Mouse (Mus musculus) neural tube, embryonic 11.5 days (tissue): Measurements from ENCODE around the gene March8. TPM values are rescaled to one million over a fixed set of nuclear protein-coding genes. Genes with fewer than 3 reads are reported as not detected.

Experiments used
- ATAC-seq: fragments of 200-750 bp; cut with Nextera tagmentation; 2 replicates; pipeline ENCODE4 v1.8.0; 2017; ENCODE audit warnings: moderate number of reproducible peaks, mild to moderate bottlenecking, moderate TSS enrichment, moderate library complexity; ENCODE audit not compliant: insufficient read depth, low FRiP score, low TSS enrichment
- DNase-seq: peaks from one replicate; pipeline ENCODE4 v3.0.0-alpha.2; 2015; ENCODE audit warnings: low spot score
- H3K27ac ChIP-seq: fragments of 300-500 bp; sonication (generic); 2 replicates; pipeline ENCODE4 v1.5.1; 2014; ENCODE audit warnings: low read depth, mild to moderate bottlenecking, low read length
- H3K27me3 ChIP-seq: fragments of 300-500 bp; sonication (generic); 2 replicates; pipeline ENCODE4 v1.6.1; 2014; ENCODE audit warnings: mild to moderate bottlenecking, low read length, mixed read lengths; ENCODE audit not compliant: control insufficient read depth, insufficient read depth
- H3K36me3 ChIP-seq: fragments of 300-500 bp; sonication (generic); 2 replicates; pipeline ENCODE4 v1.6.1; 2014; ENCODE audit warnings: mild to moderate bottlenecking, low read length, moderate library complexity, mixed read lengths; ENCODE audit not compliant: control insufficient read depth, insufficient read depth
- H3K4me1 ChIP-seq: fragments of 300-500 bp; sonication (generic); 2 replicates; pipeline ENCODE4 v1.6.1; 2014; ENCODE audit warnings: low read length, mixed read lengths; ENCODE audit not compliant: control insufficient read depth, insufficient read depth
- H3K4me2 ChIP-seq: fragments of 300-500 bp; sonication (generic); 2 replicates; pipeline ENCODE4 v1.6.1; 2014; ENCODE audit warnings: low read depth, mild to moderate bottlenecking, moderate library complexity
- H3K4me3 ChIP-seq: fragments of 300-500 bp; sonication (generic); 2 replicates; pipeline ENCODE4 v1.5.1; 2014; ENCODE audit warnings: low read depth, low read length
- H3K9ac ChIP-seq: fragments of 300-500 bp; sonication (generic); 2 replicates; pipeline ENCODE4 v1.6.1; 2014; ENCODE audit warnings: mild to moderate bottlenecking, low read length
- H3K9me3 ChIP-seq: fragments of 300-500 bp; sonication (generic); 2 replicates; pipeline ENCODE4 v1.6.1; 2016; ENCODE audit warnings: low read length; ENCODE audit not compliant: control insufficient read depth
- WGBS: fragments of 180-500 bp; shearing (Covaris S2); extraction: QIAGEN DNeasy Blood & Tissue Kit; methylation state at CpG from one replicate; pipeline ENCODE4 v1.1.7; 2014; 5-methylcytosine and 5-hydroxymethylcytosine counted together
- polyA plus RNA-seq: library from polyadenylated mRNA; unstranded; fragments of >200 nt; fragmentation: Nextera tagmentation; extraction: Ambion mirVana; gene quantifications from 2 replicates; pipeline ENCODE4 v1.2.1, GENCODE M21; 2014

Gene March8
- polyA plus RNA-seq, 1 experiment from 2014 or later: 41.6 TPM

DNA sequence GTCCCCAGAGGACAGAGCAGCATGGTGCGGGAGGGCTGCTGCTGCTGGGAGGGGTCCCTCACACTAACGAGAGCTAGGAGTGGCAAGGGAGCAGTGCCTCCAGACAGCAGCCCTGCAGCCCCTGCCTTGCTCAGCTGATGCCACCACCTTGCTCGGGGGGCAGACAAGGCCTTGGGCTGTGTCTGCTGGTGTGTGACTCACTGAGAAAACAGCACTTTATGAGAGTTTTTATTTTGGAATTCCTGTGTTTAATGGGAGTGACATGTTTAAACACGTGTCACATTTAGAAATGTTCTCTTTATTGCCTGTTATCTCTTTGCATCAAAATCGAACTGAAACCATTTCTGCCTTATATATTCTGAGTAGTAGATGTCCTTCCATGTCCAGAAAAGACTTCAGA lies 68.9 kb downstream of the March8 start:
- H3K4me3 ChIP-seq: no peak overlapping the region
- no peaks in the 10 kb centered on the region for H3K9me3 ChIP-seq
- no peaks in the 10 kb centered on the region for H3K27me3 ChIP-seq
- no peak overlapping the region for H3K4me2 ChIP-seq
- H3K27ac ChIP-seq: no peak overlapping the region
- DNase-seq (no peak), ATAC-seq (no peak)
- H3K9ac ChIP-seq: no peak overlapping the region
- H3K4me1 ChIP-seq: 0 out of 2 replicates have a peak, but pooled peaks cover 6% of the 10 kb centered on the region
- peaks cover 2% of the 10 kb centered on the region; the same call in 1 of the 2 replicates for H3K36me3 ChIP-seq
- 78% methylated on average over 5 of the region's 5 CpGs for WGBS

DNA sequence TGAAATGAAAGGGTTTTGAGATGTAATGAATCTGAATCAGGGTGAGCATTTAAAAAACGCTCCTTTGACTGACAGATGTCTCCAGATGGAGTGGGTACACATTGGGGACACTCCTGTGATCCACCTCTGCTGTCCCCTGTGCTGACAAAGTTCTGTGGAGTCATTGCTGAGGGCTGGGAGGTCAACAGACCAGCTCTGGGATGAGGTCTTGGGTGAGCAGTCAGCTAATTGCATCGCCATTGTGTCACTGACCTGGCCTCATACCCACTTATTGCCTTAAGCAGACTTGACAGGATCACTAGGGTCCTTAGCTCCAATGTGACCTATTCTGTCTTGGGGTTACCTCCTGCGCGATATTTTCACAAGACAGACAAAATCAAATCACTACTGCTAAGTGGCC lies 69.4 kb downstream of the March8 start:
- WGBS: 92% methylated on average over 4 of the region's 4 CpGs
- H3K27ac ChIP-seq: no peak overlapping the region
- H3K9ac ChIP-seq: no peak overlapping the region
- peaks cover 2% of the 10 kb centered on the region; the same call in 1 of the 2 replicates for H3K36me3 ChIP-seq
- H3K4me3 ChIP-seq: no peak overlapping the region
- ATAC-seq: no peak
- H3K4me2 ChIP-seq: no peak overlapping the region
- no peaks in the 10 kb centered on the region for H3K9me3 ChIP-seq
- DNase-seq: no peak
- no peaks in the 10 kb centered on the region for H3K27me3 ChIP-seq
- H3K4me1 ChIP-seq: 0 out of 2 replicates have a peak, but pooled peaks cover 6% of the 10 kb centered on the region

DNA sequence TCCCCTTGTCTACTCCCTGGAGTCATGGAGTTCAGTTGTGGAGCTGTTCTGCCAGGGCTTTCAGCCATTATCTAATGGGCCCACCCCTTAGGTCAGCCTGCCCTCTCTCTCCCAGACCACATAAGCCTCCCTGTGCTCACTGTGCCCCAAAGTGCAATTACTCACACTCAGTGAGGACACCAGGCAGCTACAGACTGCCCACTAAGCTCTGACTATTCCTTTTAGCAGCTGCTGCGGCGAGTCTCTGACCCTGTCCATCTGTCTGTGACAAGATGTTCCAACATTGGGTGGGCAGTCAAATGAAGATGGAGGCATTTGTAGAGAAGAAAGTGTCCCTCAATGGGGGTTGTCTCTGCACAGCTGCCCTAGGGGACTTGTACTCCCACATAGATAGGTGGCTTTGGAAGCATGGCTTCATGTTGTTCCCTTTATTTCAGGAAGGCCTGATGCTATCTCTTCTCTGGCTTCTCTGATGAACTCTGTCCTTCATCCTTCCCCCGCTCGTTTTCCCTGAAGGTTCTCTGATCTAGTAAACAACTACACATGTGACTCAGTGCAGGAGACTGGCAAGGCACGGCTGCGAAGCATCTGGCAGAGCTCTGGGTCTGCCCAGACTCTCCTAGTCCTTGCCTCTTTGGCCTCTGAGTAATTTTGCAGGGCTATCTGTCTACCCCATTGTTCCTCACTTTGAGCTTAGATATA lies 70.3 kb downstream of the March8 start:
- DNase-seq: no peak
- H3K4me1 ChIP-seq: 0 out of 2 replicates have a peak, but pooled peaks cover 6% of the 10 kb centered on the region
- H3K27ac ChIP-seq: no peak overlapping the region
- no peaks in the 10 kb centered on the region for H3K9me3 ChIP-seq
- H3K9ac ChIP-seq: no peak overlapping the region
- no peaks in the 10 kb centered on the region for H3K27me3 ChIP-seq
- 91% methylated on average over 6 of the region's 6 CpGs for WGBS
- no peak for ATAC-seq
- peaks cover 3% of the 10 kb centered on the region; the same call in 1 of the 2 replicates for H3K36me3 ChIP-seq
- no peak overlapping the region for H3K4me3 ChIP-seq
- H3K4me2 ChIP-seq: no peak overlapping the region

DNA sequence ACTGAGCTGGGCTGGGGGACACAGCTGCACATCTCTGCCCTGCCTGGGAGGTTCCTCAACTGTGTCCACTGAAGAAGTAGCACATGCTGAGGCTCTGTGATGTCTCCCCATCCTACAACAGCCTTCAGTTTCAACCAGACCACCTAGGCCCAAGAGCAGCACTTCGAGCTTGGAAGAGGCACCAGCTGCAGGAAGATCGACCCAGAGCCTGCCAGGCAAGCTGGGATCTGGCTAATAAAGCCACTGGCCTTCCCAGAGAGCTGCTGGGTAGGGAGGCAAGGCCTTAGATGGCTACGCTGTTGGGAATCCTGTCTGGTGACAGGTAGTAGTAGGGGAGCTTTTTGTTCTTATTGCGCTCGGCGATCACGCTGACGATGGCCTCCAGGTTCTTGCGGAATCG lies 72.6 kb downstream of the March8 start:
- 0 out of 2 replicates have a peak, but pooled peaks cover 2% of the 10 kb centered on the region for H3K4me1 ChIP-seq
- ATAC-seq: no peak
- WGBS: 94% methylated on average over 10 of the region's 10 CpGs
- peaks cover 3% of the 10 kb centered on the region; the same call in 1 of the 2 replicates for H3K36me3 ChIP-seq
- no peaks in the 10 kb centered on the region for H3K27me3 ChIP-seq
- no peak overlapping the region for H3K4me2 ChIP-seq
- no peak for DNase-seq
- H3K27ac ChIP-seq: no peak overlapping the region
- H3K4me3 ChIP-seq: no peak overlapping the region
- H3K9me3 ChIP-seq: no peaks in the 10 kb centered on the region
- H3K9ac ChIP-seq: no peak overlapping the region

DNA sequence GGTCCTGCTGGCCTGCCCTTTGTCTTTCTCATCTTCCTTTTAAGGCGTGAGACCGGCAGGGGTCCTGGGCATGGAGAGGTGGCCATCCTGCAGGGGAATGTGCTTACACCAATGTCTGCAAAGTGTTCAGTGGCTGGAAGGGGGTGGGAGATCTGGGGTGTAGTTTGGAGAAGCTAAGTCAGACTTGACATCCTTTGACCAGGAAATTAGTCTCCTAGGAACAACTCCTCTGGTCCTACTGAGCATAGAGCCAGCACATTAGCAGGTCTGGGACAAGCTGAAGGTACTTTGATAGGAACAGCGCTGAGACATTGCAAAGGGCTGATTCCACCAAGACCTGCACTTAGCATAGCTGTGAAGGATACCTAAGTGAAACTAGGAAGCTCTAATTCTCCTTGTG lies 73.9 kb downstream of the March8 start:
- no peak overlapping the region for H3K27ac ChIP-seq
- peaks cover 3% of the 10 kb centered on the region; the same call in 1 of the 2 replicates for H3K36me3 ChIP-seq
- no peaks in the 10 kb centered on the region for H3K9me3 ChIP-seq
- no peak for ATAC-seq
- H3K27me3 ChIP-seq: no peaks in the 10 kb centered on the region
- H3K9ac ChIP-seq: no peak overlapping the region
- DNase-seq: no peak
- no peak overlapping the region for H3K4me2 ChIP-seq
- H3K4me3 ChIP-seq: no peak overlapping the region
- 80% methylated on average over 3 of the region's 3 CpGs for WGBS
- H3K4me1 ChIP-seq: no peaks in the 10 kb centered on the region

DNA sequence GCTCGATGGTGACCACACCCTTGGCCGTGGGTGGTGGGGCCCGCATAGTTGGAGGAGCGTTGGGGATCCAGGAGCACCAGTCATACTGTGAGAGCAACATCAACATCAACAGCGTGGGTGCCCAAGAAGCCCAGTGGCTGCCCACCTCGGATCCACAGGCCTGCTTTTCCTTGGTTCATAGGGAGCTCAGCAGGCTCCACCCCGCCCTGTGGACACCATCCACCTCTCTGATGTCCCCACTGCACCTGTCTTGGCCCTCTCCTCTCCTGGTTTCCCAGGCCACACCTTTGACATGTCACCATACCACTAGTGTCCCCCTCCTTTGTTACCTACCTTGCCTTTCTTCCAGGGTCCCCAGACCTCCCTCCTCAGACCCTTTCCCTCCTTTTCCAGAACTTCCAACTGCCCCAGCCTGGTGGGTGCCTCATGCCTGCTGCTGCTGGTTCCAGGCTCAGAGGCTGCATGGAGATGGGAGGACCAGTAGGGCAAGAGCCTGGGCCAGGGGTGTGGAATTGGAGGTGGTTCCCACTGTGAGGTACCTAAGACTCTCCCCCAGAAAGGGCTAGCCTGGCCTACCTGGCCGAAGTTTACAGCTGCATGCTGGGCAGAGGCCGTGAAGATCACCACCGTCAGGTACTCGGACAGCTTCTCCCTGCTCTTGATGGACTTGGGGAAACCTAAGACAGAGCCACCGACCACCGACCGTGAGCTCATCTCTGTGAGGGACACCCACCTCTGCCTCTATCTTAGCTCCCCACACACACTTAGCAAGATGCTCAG lies 74.9 kb downstream of the March8 start:
- Histone ChIP-seq H3K36me3 (peaks cover 3% of the 10 kb centered on the region; the same call in 1 of the 2 replicates), H3K4me3 (no peak overlapping the region), H3K4me2 (no peak overlapping the region), H3K4me1 (no peaks in the 10 kb centered on the region), H3K27ac (no peak overlapping the region), H3K27me3 (no peaks in the 10 kb centered on the region), H3K9ac (no peak overlapping the region), H3K9me3 (no peaks in the 10 kb centered on the region)
- 95% methylated on average over 14 of the region's 14 CpGs for WGBS
- DNase-seq: no peak
- ATAC-seq: no peak

DNA sequence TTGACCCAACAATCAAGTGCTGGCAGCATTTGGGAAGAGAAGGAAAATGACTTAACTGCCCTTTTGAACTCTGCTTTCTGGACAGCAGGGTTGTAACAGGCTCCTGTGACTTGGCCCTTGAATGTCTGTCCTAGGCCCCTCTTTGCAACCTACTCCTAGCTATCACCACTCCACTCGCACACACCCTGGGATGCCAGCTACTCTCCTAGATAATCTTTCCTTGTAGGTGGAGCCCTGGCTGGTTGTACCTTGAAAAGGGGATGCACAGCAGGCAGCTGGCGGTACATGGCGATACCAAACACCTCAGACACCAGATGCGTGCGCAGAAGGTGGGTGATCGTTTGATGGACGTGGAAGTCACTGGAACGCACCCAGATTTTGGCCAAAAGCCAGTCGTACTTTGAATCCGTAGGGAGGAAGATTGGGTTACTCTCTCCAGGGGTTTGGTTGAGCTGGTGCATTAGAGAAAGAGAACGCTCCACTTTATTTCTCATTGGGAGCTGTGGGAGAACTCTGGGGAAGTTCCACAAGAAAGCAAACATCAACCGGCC lies 77.4 kb downstream of the March8 start:
- 87% methylated on average over 12 of the region's 12 CpGs for WGBS
- Histone ChIP-seq H3K9me3 (no peaks in the 10 kb centered on the region), H3K27me3 (no peaks in the 10 kb centered on the region), H3K4me2 (no peak overlapping the region), H3K4me3 (no peak overlapping the region), H3K9ac (no peak overlapping the region), H3K27ac (no peak overlapping the region), H3K4me1 (no peaks in the 10 kb centered on the region), H3K36me3 (0 out of 2 replicates have a peak, but pooled peaks cover 2% of the 10 kb centered on the region)
- DNase-seq (no peak), ATAC-seq (no peak)

DNA sequence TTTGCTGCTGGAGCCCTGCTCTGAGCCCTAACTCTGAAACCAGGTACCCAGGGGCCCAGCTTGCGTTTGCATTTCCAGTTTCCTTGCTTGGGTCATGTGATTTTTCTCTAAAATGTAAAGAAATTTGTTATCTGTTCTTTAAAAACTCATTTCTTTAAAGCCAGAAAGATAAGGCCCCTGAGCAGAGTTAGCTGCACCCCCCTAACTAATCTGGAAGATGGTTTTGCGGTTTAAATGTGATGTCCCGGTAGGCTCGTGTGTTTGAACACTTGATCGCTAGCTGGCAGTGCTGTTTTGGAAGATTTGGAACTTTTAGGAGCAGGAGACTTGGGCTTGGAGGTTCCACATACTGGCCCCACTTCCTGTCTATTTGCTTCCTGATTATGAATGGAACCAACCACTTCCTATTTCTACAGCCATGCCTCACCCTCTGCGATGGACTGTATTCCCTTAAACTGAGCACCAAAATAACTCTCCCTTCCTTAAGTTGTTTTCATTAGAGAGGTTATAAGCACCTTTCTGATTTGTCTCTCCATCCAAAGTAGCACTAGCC lies 78.3 kb downstream of the March8 start:
- Histone ChIP-seq H3K4me2 (no peak overlapping the region), H3K9ac (no peak overlapping the region), H3K36me3 (0 out of 2 replicates have a peak, but pooled peaks cover 2% of the 10 kb centered on the region), H3K27me3 (no peaks in the 10 kb centered on the region), H3K9me3 (no peaks in the 10 kb centered on the region), H3K4me3 (no peak overlapping the region), H3K4me1 (no peaks in the 10 kb centered on the region), H3K27ac (no peak overlapping the region)
- DNase-seq (no peak), ATAC-seq (no peak)
- 92% methylated on average over 6 of the region's 6 CpGs for WGBS
